24 mouse cellular contexts compared by ENCODE assay signal in genomic region chr10:116113867-116114474, GRCm38 (mm10). TPM values are rescaled to one million over a fixed set of nuclear protein-coding genes. Genes with fewer than 3 reads are reported as not detected.
DNase-seq lines count a peak whose midpoint lies in the region; ATAC-seq and TF ChIP-seq lines count a peak whose summit lies in the region.
"Had no signal": no experiment of that assay in that cellular context is flagged by ENCODE, and none has a peak within 500 bp of the region (broad histone marks: within the 10 kb centered on the region; RNA-seq: fewer than 3 reads in every experiment).

TSS of gene 4933416C03Rik (minus strand) at chr10:116113917.

- WGBS in stomach, postnatal 0 days = 95% methylated on average over 39 of the region's 39 CpGs

- no peak for TF ChIP-seq CTCF in stomach, postnatal 0 days (IDR thresholded peaks at IDR 0.05; ENCODE audit: low read depth)

- peak within 1 kb of the TSS; percentile 40 to 49 for H3K4me3 ChIP-seq in ES-E14 (ENCODE audit: insufficient read depth in 1 of 2, low read depth in 1 of 2, low read length in 2 of 2, poor library complexity in 1 of 2, severe bottlenecking in 1 of 2)
- H3K4me3 ChIP-seq in stomach, postnatal 0 days (ENCODE audit: low read depth, low read length) = no peak within 1 kb of the TSS
- H3K4me3 ChIP-seq: embryonic facial prominence, embryonic 10.5 days; forebrain, embryonic 13.5 days; heart, embryonic 13.5 days; hindbrain, embryonic 15.5 days had no signal

- H3K36me3 ChIP-seq in ES-E14 (ENCODE audit: control insufficient read depth, insufficient read depth, low read length, poor library complexity, severe bottlenecking) = no peaks in the 10 kb centered on the region
- H3K36me3 ChIP-seq in stomach, postnatal 0 days (ENCODE audit: control insufficient read depth, insufficient read depth, low read length) = no peaks in the 10 kb centered on the region
- H3K36me3 ChIP-seq: embryonic facial prominence, embryonic 10.5 days; heart, embryonic 13.5 days; hindbrain, embryonic 15.5 days had no signal

- H3K4me2 ChIP-seq in stomach, postnatal 0 days (replicated peaks; ENCODE audit: low read depth) = no peak within 1 kb of the TSS
- H3K4me2 ChIP-seq: forebrain, embryonic 13.5 days; heart, embryonic 13.5 days; hindbrain, embryonic 15.5 days had no signal

- H3K9me3 ChIP-seq in ES-E14 (ENCODE audit: control insufficient read depth, insufficient read depth, low read depth, low read length) = no peaks in the 10 kb centered on the region
- H3K9me3 ChIP-seq in stomach, postnatal 0 days (ENCODE audit: control insufficient read depth, low read length) = no peaks in the 10 kb centered on the region
- H3K9me3 ChIP-seq: forebrain, embryonic 13.5 days; hindbrain, embryonic 15.5 days had no signal

- no peaks in the 10 kb centered on the region for H3K27me3 ChIP-seq in stomach, postnatal 0 days (ENCODE audit: control insufficient read depth, insufficient read depth, low read length)
- H3K27me3 ChIP-seq: forebrain, embryonic 13.5 days; heart, embryonic 13.5 days; hindbrain, embryonic 15.5 days had no signal

- H3K9ac ChIP-seq in ES-E14 (ENCODE audit: insufficient read depth, low read depth, low read length, poor library complexity, severe bottlenecking) = no peak within 1 kb of the TSS
- H3K9ac ChIP-seq in stomach, postnatal 0 days (ENCODE audit: low read length) = no peak within 1 kb of the TSS
- H3K9ac ChIP-seq: forebrain, embryonic 13.5 days; forebrain, postnatal 0 days; heart, embryonic 13.5 days; hindbrain, embryonic 15.5 days had no signal

- no peaks in the 10 kb centered on the region for H3K4me1 ChIP-seq in ES-E14 (ENCODE audit: control insufficient read depth in 2 of 2, insufficient read depth in 2 of 2, low read length in 2 of 2, poor library complexity in 1 of 2)
- no peaks in the 10 kb centered on the region for H3K4me1 ChIP-seq in stomach, postnatal 0 days (replicated peaks; ENCODE audit: control insufficient read depth, insufficient read depth)
- H3K4me1 ChIP-seq: embryonic facial prominence, embryonic 10.5 days; forebrain, embryonic 13.5 days; heart, embryonic 13.5 days; hindbrain, embryonic 15.5 days had no signal

- in situ Hi-C loops in ES-E14 (cut with MboI; ENCODE audit: low sequenced_read_pairs in 2 of 2, unreplicated experiment in 2 of 2) = no loop called here

- ATAC-seq in stomach, postnatal 0 days (ENCODE audit: low FRiP score, low TSS enrichment) = peak; percentile 26; the same call in 1 of the 2 replicates
- ATAC-seq: forebrain, embryonic 13.5 days; forebrain, postnatal 0 days; Patski had no signal

- peak; percentile 3 for DNase-seq in gastrocnemius, postnatal 10 days
- no peak for DNase-seq in gastrocnemius, adult 8-10 months (ENCODE audit: low spot score in 2 of 2)
- DNase-seq in 3134 (ENCODE audit: extremely low read depth, insufficient read length, low spot score) (peak; percentile 5), ES-E14 (ENCODE audit: low read depth, low spot score) (peak; percentile 9)
- DNase-seq in stomach, postnatal 0 days (ENCODE audit: low spot score) = no peak
- DNase-seq in left cerebral cortex, adult 18-20 months (ENCODE audit: low spot score in 2 of 2) = no peak
- DNase-seq in embryo, embryonic 9.5 days (ENCODE audit: extremely low spot score) = no peak
- DNase-seq: adrenal gland, postnatal 14 days; cerebellum, adult 11-12 months; cerebellum, adult 9-11 months; cerebellum, postnatal 36 days; forebrain, postnatal 0 days; gastrocnemius, postnatal 36 days; heart, adult 11 months; heart, postnatal 36 days had no signal

- no peak for TF ChIP-seq EP300 in stomach, postnatal 0 days (optimal IDR thresholded peaks at IDR 0.05)

- H3K27ac ChIP-seq in ES-E14 (ENCODE audit: insufficient read depth, low read depth, low read length, poor library complexity, severe bottlenecking) = no peak within 1 kb of the TSS
- no peak within 1 kb of the TSS for H3K27ac ChIP-seq in stomach, postnatal 0 days (replicated peaks)
- H3K27ac ChIP-seq: embryonic facial prominence, embryonic 10.5 days; forebrain, embryonic 13.5 days; heart, embryonic 13.5 days; hindbrain, embryonic 15.5 days had no signal

TF ChIP-seq in ES-E14, 5 proteins besides CTCF, POLR2A, EP300 and RAD21:
- TF ChIP-seq HCFC1 (IDR thresholded peaks at IDR 0.05; ENCODE audit: borderline replicate concordance, insufficient read depth, low read length) (no peak), MAFK (IDR thresholded peaks at IDR 0.05; ENCODE audit: insufficient read depth, low read depth, low read length) (no peak), ZNF384 (IDR thresholded peaks at IDR 0.05; ENCODE audit: low read depth, low read length) (no peak), ZC3H11A (IDR thresholded peaks at IDR 0.05; ENCODE audit: borderline replicate concordance, low read depth, low read length) (no peak), CHD2 (IDR thresholded peaks at IDR 0.05; ENCODE audit: low read depth, low read length) (no peak)

RNA-seq across cellular contexts. Expression of gene 4933416C03Rik, which starts in this region (rescaled TPM):
- not detected for total RNA-seq in gastrocnemius, postnatal 10 days (2021)
- not detected for total RNA-seq in gastrocnemius, adult 8-10 months (2022)
- total RNA-seq in ES-E14 (2012; rRNA removed) = 0.13 and 0.32 TPM in 2 replicates
- polyA plus RNA-seq in stomach, postnatal 0 days (2015; fragmentation: Nextera tagmentation; extraction: Ambion mirVana) = not detected in 2 replicates
- not detected for total RNA-seq in left cerebral cortex, adult 18-20 months (2021)
- total RNA-seq: adrenal gland, postnatal 14 days; forebrain, postnatal 0 days; gastrocnemius, adult 18-20 months; gastrocnemius, postnatal 36 days; heart, postnatal 36 days had no signal
- polyA plus RNA-seq: C2C12; embryonic facial prominence, embryonic 10.5 days; embryonic facial prominence, embryonic 14.5 days; forebrain, embryonic 13.5 days; forebrain, postnatal 0 days; heart, embryonic 13.5 days; heart, postnatal 0 days; Patski had no signal

Comparison
In these comparisons a context has a peak if more than half of its experiments do, and no peak if none do; other contexts are left out.
1. Peak in DNase-seq in gastrocnemius, postnatal 10 days; RNA of the gene not detected or under 1 TPM.
2. Peak in DNase-seq and H3K4me3 ChIP-seq in ES-E14; RNA of the gene not detected or under 1 TPM.
3. Peak in ATAC-seq in stomach, postnatal 0 days; RNA of the gene not detected or under 1 TPM.